7 mouse cellular contexts compared by ENCODE assay signal in genomic region chr7:30560296-30560695, GRCm38 (mm10). TPM values are rescaled to one million over a fixed set of nuclear protein-coding genes. Genes with fewer than 3 reads are reported as not detected.
A peak's percentile ranks its signal among the peaks of the same experiment; 100 is the strongest.
DNase-seq lines count a peak whose midpoint lies in the region; ATAC-seq lines count a peak whose summit lies in the region.

No protein-coding gene starts in this region.

- no peak for ATAC-seq in hindbrain, embryonic 13.5 days (ENCODE audit: low FRiP score)
- no peak for ATAC-seq in hindbrain, embryonic 16.5 days
- no peak for ATAC-seq in embryonic facial prominence, embryonic 14.5 days (ENCODE audit: low read depth)

- H3K9ac ChIP-seq in hindbrain, embryonic 13.5 days: no peak overlapping the region
- H3K9ac ChIP-seq in hindbrain, embryonic 16.5 days (ENCODE audit: low read depth, low read length): no peak overlapping the region
- H3K9ac ChIP-seq in embryonic facial prominence, embryonic 14.5 days (ENCODE audit: low read depth, low read length): no peak overlapping the region

- H3K4me1 ChIP-seq in hindbrain, embryonic 13.5 days (replicated peaks): peaks cover 42% of the 10 kb centered on the region
- peaks cover 25% of the 10 kb centered on the region for H3K4me1 ChIP-seq in hindbrain, embryonic 16.5 days (ENCODE audit: control insufficient read depth, insufficient read depth, low read depth, low read length)
- H3K4me1 ChIP-seq in embryonic facial prominence, embryonic 10.5 days: peaks cover 37% of the 10 kb centered on the region
- peaks cover 13% of the 10 kb centered on the region for H3K4me1 ChIP-seq in embryonic facial prominence, embryonic 14.5 days (ENCODE audit: control insufficient read depth, insufficient read depth, low read length)
- H3K4me1 ChIP-seq in midbrain, embryonic 10.5 days: peaks cover 36% of the 10 kb centered on the region

- no peak overlapping the region; the same call in 1 of the 2 replicates for H3K4me3 ChIP-seq in hindbrain, embryonic 13.5 days
- no peak overlapping the region for H3K4me3 ChIP-seq in hindbrain, embryonic 16.5 days (ENCODE audit: low read length)
- H3K4me3 ChIP-seq in embryonic facial prominence, embryonic 10.5 days: peak overlapping the region; percentile 64
- 0 out of 2 replicates have a peak overlapping the region, but pooled peaks have one; percentile 75 for H3K4me3 ChIP-seq in embryonic facial prominence, embryonic 14.5 days (ENCODE audit: low read depth, low read length)
- H3K4me3 ChIP-seq in midbrain, embryonic 10.5 days: peak overlapping the region; percentile 76; the same call in 1 of the 2 replicates

- H3K27me3 ChIP-seq in hindbrain, embryonic 13.5 days: no peaks in the 10 kb centered on the region
- no peaks in the 10 kb centered on the region for H3K27me3 ChIP-seq in hindbrain, embryonic 16.5 days (replicated peaks; ENCODE audit: control insufficient read depth, insufficient read depth, low read length)
- no peaks in the 10 kb centered on the region for H3K27me3 ChIP-seq in embryonic facial prominence, embryonic 10.5 days (replicated peaks; ENCODE audit: low read depth, poor library complexity, severe bottlenecking)
- H3K27me3 ChIP-seq in embryonic facial prominence, embryonic 14.5 days (replicated peaks; ENCODE audit: control insufficient read depth, insufficient read depth, low read length): no peaks in the 10 kb centered on the region
- no peaks in the 10 kb centered on the region for H3K27me3 ChIP-seq in midbrain, embryonic 10.5 days (ENCODE audit: low read depth, poor library complexity, severe bottlenecking)

- 76% methylated on average over 2 of the region's 2 CpGs for WGBS in hindbrain, embryonic 13.5 days
- whole genome bisulfite sequencing in hindbrain, embryonic 16.5 days: 48% methylated on average over 2 of the region's 2 CpGs
- WGBS in embryonic facial prominence, embryonic 10.5 days: 75% methylated on average over 2 of the region's 2 CpGs
- 75% methylated on average over 2 of the region's 2 CpGs for WGBS in embryonic facial prominence, embryonic 14.5 days
- WGBS in midbrain, embryonic 10.5 days: 74% methylated on average over 2 of the region's 2 CpGs

- no peak for DNase-seq in embryonic facial prominence, embryonic 10.5 days (ENCODE audit: low spot score)
- DNase-seq in embryonic facial prominence, embryonic 14.5 days (ENCODE audit: low spot score): no peak
- DNase-seq in midbrain, embryonic 10.5 days (ENCODE audit: low spot score): no peak
- no peak for DNase-seq in left cerebral cortex, adult 11 months (ENCODE audit: low spot score)
- DNase-seq in kidney, postnatal 25 days: no peak

- H3K36me3 ChIP-seq in hindbrain, embryonic 13.5 days: peaks cover 28% of the 10 kb centered on the region
- peaks cover 19% of the 10 kb centered on the region for H3K36me3 ChIP-seq in hindbrain, embryonic 16.5 days (ENCODE audit: control insufficient read depth, insufficient read depth, low read length)
- peaks cover 42% of the 10 kb centered on the region for H3K36me3 ChIP-seq in embryonic facial prominence, embryonic 10.5 days (replicated peaks)
- H3K36me3 ChIP-seq in embryonic facial prominence, embryonic 14.5 days (ENCODE audit: control insufficient read depth, insufficient read depth, low read length): peaks cover 36% of the 10 kb centered on the region
- peaks cover 39% of the 10 kb centered on the region for H3K36me3 ChIP-seq in midbrain, embryonic 10.5 days

- H3K27ac ChIP-seq in hindbrain, embryonic 13.5 days: peak overlapping the region; percentile 24; the same call in 1 of the 2 replicates
- H3K27ac ChIP-seq in hindbrain, embryonic 16.5 days (ENCODE audit: low read depth, low read length): no peak overlapping the region
- no peak overlapping the region for H3K27ac ChIP-seq in embryonic facial prominence, embryonic 10.5 days (replicated peaks)
- 0 out of 2 replicates have a peak overlapping the region, but pooled peaks have one; percentile 63 for H3K27ac ChIP-seq in embryonic facial prominence, embryonic 14.5 days (replicated peaks; ENCODE audit: low read depth, low read length)
- H3K27ac ChIP-seq in midbrain, embryonic 10.5 days (replicated peaks): no peak overlapping the region

- H3K9me3 ChIP-seq in hindbrain, embryonic 13.5 days: no peaks in the 10 kb centered on the region
- H3K9me3 ChIP-seq in hindbrain, embryonic 16.5 days (ENCODE audit: control insufficient read depth, low read length): no peaks in the 10 kb centered on the region
- H3K9me3 ChIP-seq in embryonic facial prominence, embryonic 10.5 days: no peaks in the 10 kb centered on the region
- H3K9me3 ChIP-seq in embryonic facial prominence, embryonic 14.5 days (ENCODE audit: control insufficient read depth, low read length): no peaks in the 10 kb centered on the region
- no peaks in the 10 kb centered on the region for H3K9me3 ChIP-seq in midbrain, embryonic 10.5 days (replicated peaks)

- H3K4me2 ChIP-seq in hindbrain, embryonic 13.5 days: peak overlapping the region; percentile 91
- H3K4me2 ChIP-seq in hindbrain, embryonic 16.5 days (ENCODE audit: low read length): no peak overlapping the region; the same call in 1 of the 2 replicates
- H3K4me2 ChIP-seq in embryonic facial prominence, embryonic 14.5 days (ENCODE audit: low read depth, low read length): peak overlapping the region; percentile 83

RNA-seq across cellular contexts. Expression of gene Lin37, which starts 0.7 kb away (rescaled TPM):
- 51.7 and 57.9 TPM in 2 replicates for polyA plus RNA-seq in hindbrain, embryonic 13.5 days (2015; fragmentation: Nextera tagmentation; extraction: Ambion mirVana)
- 51.0 and 58.7 TPM in 2 replicates for polyA plus RNA-seq in hindbrain, embryonic 16.5 days (2015; fragmentation: Nextera tagmentation; extraction: Ambion mirVana)
- polyA plus RNA-seq in embryonic facial prominence, embryonic 10.5 days (2016; fragmentation: Nextera tagmentation; extraction: Ambion mirVana): 42.5 and 45.2 TPM in 2 replicates
- polyA plus RNA-seq in embryonic facial prominence, embryonic 14.5 days (2014; fragmentation: Nextera tagmentation; extraction: Ambion mirVana): 45.7 and 50.5 TPM in 2 replicates
- polyA plus RNA-seq in midbrain, embryonic 10.5 days (2016; fragmentation: Nextera tagmentation; extraction: Ambion mirVana): 45.9 and 46.7 TPM in 2 replicates

RNA-seq across cellular contexts. Expression of gene U2af1l4, which starts 2.8 kb away (rescaled TPM):
- polyA plus RNA-seq in hindbrain, embryonic 13.5 days (2015; fragmentation: Nextera tagmentation; extraction: Ambion mirVana): 98.9 and 105 TPM in 2 replicates
- 86.8 and 96.9 TPM in 2 replicates for polyA plus RNA-seq in hindbrain, embryonic 16.5 days (2015; fragmentation: Nextera tagmentation; extraction: Ambion mirVana)
- polyA plus RNA-seq in embryonic facial prominence, embryonic 10.5 days (2016; fragmentation: Nextera tagmentation; extraction: Ambion mirVana): 91.5 and 94.9 TPM in 2 replicates
- polyA plus RNA-seq in embryonic facial prominence, embryonic 14.5 days (2014; fragmentation: Nextera tagmentation; extraction: Ambion mirVana): 85.4 and 88.0 TPM in 2 replicates
- polyA plus RNA-seq in midbrain, embryonic 10.5 days (2016; fragmentation: Nextera tagmentation; extraction: Ambion mirVana): 93.2 and 99.5 TPM in 2 replicates

RNA-seq across cellular contexts. Expression of gene Gm49396, which starts 2.8 kb away (rescaled TPM):
- polyA plus RNA-seq in hindbrain, embryonic 13.5 days (2015; fragmentation: Nextera tagmentation; extraction: Ambion mirVana): 15.4 and 19.8 TPM in 2 replicates
- polyA plus RNA-seq in hindbrain, embryonic 16.5 days (2015; fragmentation: Nextera tagmentation; extraction: Ambion mirVana): 13.7 and 17.4 TPM in 2 replicates
- 14.2 and 15.3 TPM in 2 replicates for polyA plus RNA-seq in embryonic facial prominence, embryonic 10.5 days (2016; fragmentation: Nextera tagmentation; extraction: Ambion mirVana)
- 4.7 and 5.1 TPM in 2 replicates for polyA plus RNA-seq in embryonic facial prominence, embryonic 14.5 days (2014; fragmentation: Nextera tagmentation; extraction: Ambion mirVana)
- 17.0 and 19.6 TPM in 2 replicates for polyA plus RNA-seq in midbrain, embryonic 10.5 days (2016; fragmentation: Nextera tagmentation; extraction: Ambion mirVana)

RNA-seq across cellular contexts. Expression of gene Psenen, which starts 3.1 kb away (rescaled TPM):
- 134 and 139 TPM in 2 replicates for polyA plus RNA-seq in hindbrain, embryonic 13.5 days (2015; fragmentation: Nextera tagmentation; extraction: Ambion mirVana)
- polyA plus RNA-seq in hindbrain, embryonic 16.5 days (2015; fragmentation: Nextera tagmentation; extraction: Ambion mirVana): 121 and 132 TPM in 2 replicates
- 112 and 118 TPM in 2 replicates for polyA plus RNA-seq in embryonic facial prominence, embryonic 10.5 days (2016; fragmentation: Nextera tagmentation; extraction: Ambion mirVana)
- polyA plus RNA-seq in embryonic facial prominence, embryonic 14.5 days (2014; fragmentation: Nextera tagmentation; extraction: Ambion mirVana): 108 and 113 TPM in 2 replicates
- 131 and 133 TPM in 2 replicates for polyA plus RNA-seq in midbrain, embryonic 10.5 days (2016; fragmentation: Nextera tagmentation; extraction: Ambion mirVana)

RNA-seq across cellular contexts. Expression of gene Igflr1, which starts 4.9 kb away (rescaled TPM):
- polyA plus RNA-seq in hindbrain, embryonic 13.5 days (2015; fragmentation: Nextera tagmentation; extraction: Ambion mirVana): 5.3 and 6.1 TPM in 2 replicates
- 4.0 and 6.8 TPM in 2 replicates for polyA plus RNA-seq in hindbrain, embryonic 16.5 days (2015; fragmentation: Nextera tagmentation; extraction: Ambion mirVana)
- polyA plus RNA-seq in embryonic facial prominence, embryonic 10.5 days (2016; fragmentation: Nextera tagmentation; extraction: Ambion mirVana): 2.8 and 4.6 TPM in 2 replicates
- 2.1 and 2.9 TPM in 2 replicates for polyA plus RNA-seq in embryonic facial prominence, embryonic 14.5 days (2014; fragmentation: Nextera tagmentation; extraction: Ambion mirVana)
- 4.4 and 7.2 TPM in 2 replicates for polyA plus RNA-seq in midbrain, embryonic 10.5 days (2016; fragmentation: Nextera tagmentation; extraction: Ambion mirVana)

Comparison
In these comparisons a context has a peak if more than half of its experiments do, and no peak if none do; other contexts are left out.
1. H3K27ac ChIP-seq: peak in hindbrain, embryonic 13.5 days (single experiment) and embryonic facial prominence, embryonic 14.5 days (single experiment); none in hindbrain, embryonic 16.5 days (single experiment), embryonic facial prominence, embryonic 10.5 days (single experiment) and midbrain, embryonic 10.5 days (single experiment).
2. H3K4me3 ChIP-seq: peak in embryonic facial prominence, embryonic 10.5 days (single experiment), embryonic facial prominence, embryonic 14.5 days (single experiment) and midbrain, embryonic 10.5 days (single experiment); none in hindbrain, embryonic 13.5 days (single experiment) and hindbrain, embryonic 16.5 days (single experiment).